ENCODE assay signal across 13 mouse cellular contexts in genomic region chr10:97582543-97583231, GRCm38 (mm10). TPM values are rescaled to one million over a fixed set of nuclear protein-coding genes. Genes with fewer than 3 reads are reported as not detected.
DNase-seq lines count a peak whose midpoint lies in the region; ATAC-seq and TF ChIP-seq lines count a peak whose summit lies in the region.
"Had no signal": no experiment of that assay in that cellular context is flagged by ENCODE, and none has a peak within 500 bp of the region (broad histone marks: within the 10 kb centered on the region; RNA-seq: fewer than 3 reads in every experiment).

No protein-coding gene starts in this region.

- no peak overlapping the region for H3K9ac ChIP-seq in forebrain, embryonic 16.5 days (replicated peaks; ENCODE audit: low read depth, low read length)
- no peak overlapping the region for H3K9ac ChIP-seq in hindbrain, embryonic 14.5 days
- H3K9ac ChIP-seq: hindbrain, embryonic 12.5 days; liver, embryonic 13.5 days had no signal

- DNase-seq in gastrocnemius, adult 2 months = no peak
- DNase-seq in gastrocnemius, postnatal 14 days = no peak
- peak; percentile 75 for DNase-seq in brain, embryonic 14.5 days (ENCODE audit: low read depth)
- DNase-seq in right cerebral cortex, adult 18-20 months = peak; percentile 18
- DNase-seq in hindbrain, embryonic 14.5 days (ENCODE audit: low spot score) = no peak
- DNase-seq: kidney, postnatal 36 days; liver, embryonic 13.5 days had no signal

- peak; percentile 81 for ATAC-seq in forebrain, embryonic 16.5 days
- no peak for ATAC-seq in hindbrain, embryonic 14.5 days (ENCODE audit: low FRiP score)
- ATAC-seq in inflammation-experienced regulatory T-cells, adult 6 months = no peak
- ATAC-seq in frontal cortex, adult (ENCODE audit: low TSS enrichment) = no peak; the same call in 1 of the 2 replicates

- no peak for TF ChIP-seq POLR2A in brain, embryonic 14.5 days (IDR thresholded peaks at IDR 0.05; ENCODE audit: borderline replicate concordance, extremely low read depth, insufficient read depth, insufficient read length, poor library complexity, severe bottlenecking)

- H3K4me1 ChIP-seq in forebrain, embryonic 16.5 days (replicated peaks; ENCODE audit: control insufficient read depth, insufficient read depth, low read length) = 0 out of 2 replicates have a peak, but pooled peaks cover 2% of the 10 kb centered on the region
- no peaks in the 10 kb centered on the region for H3K4me1 ChIP-seq in hindbrain, embryonic 14.5 days (replicated peaks; ENCODE audit: control insufficient read depth, insufficient read depth, low read length)
- H3K4me1 ChIP-seq: hindbrain, embryonic 12.5 days; liver, embryonic 13.5 days had no signal

- H3K27ac ChIP-seq in gastrocnemius, adult 2 months = peak overlapping the region; percentile 61
- 0 out of 2 replicates have a peak overlapping the region, but pooled peaks have one; percentile 4 for H3K27ac ChIP-seq in forebrain, embryonic 16.5 days (ENCODE audit: low read length)
- H3K27ac ChIP-seq in hindbrain, embryonic 14.5 days = no peak overlapping the region
- H3K27ac ChIP-seq: hindbrain, embryonic 12.5 days; liver, embryonic 13.5 days had no signal

- intact Hi-C loops in gastrocnemius, adult 2 months (cut with DNase I) = no loop called here
- intact Hi-C loops in gastrocnemius, postnatal 14 days (cut with DNase I; ENCODE audit: low total_unique reads) = no loop called here

- H3K4me2 ChIP-seq in forebrain, embryonic 16.5 days (ENCODE audit: low read length) = no peak overlapping the region
- no peak overlapping the region for H3K4me2 ChIP-seq in hindbrain, embryonic 14.5 days (replicated peaks)
- H3K4me2 ChIP-seq: hindbrain, embryonic 12.5 days; liver, embryonic 13.5 days had no signal

- H3K27me3 ChIP-seq in forebrain, embryonic 16.5 days (replicated peaks; ENCODE audit: control insufficient read depth, insufficient read depth, low read length) = no peaks in the 10 kb centered on the region
- no peaks in the 10 kb centered on the region for H3K27me3 ChIP-seq in hindbrain, embryonic 14.5 days (ENCODE audit: control insufficient read depth, insufficient read depth, low read length)
- H3K27me3 ChIP-seq: hindbrain, embryonic 12.5 days; liver, embryonic 13.5 days had no signal

- TF ChIP-seq CTCF in gastrocnemius, adult 2 months (IDR thresholded peaks at IDR 0.05) = no peak
- TF ChIP-seq CTCF in brain, embryonic 14.5 days (IDR thresholded peaks at IDR 0.05; ENCODE audit: borderline replicate concordance, extremely low read depth, insufficient read depth, insufficient read length) = no peak

- 67% methylated on average over 4 of the region's 4 CpGs for WGBS in forebrain, embryonic 16.5 days
- 82% methylated on average over 4 of the region's 4 CpGs for WGBS in hindbrain, embryonic 14.5 days

- no peak overlapping the region for H3K4me3 ChIP-seq in gastrocnemius, adult 2 months
- no peak overlapping the region for H3K4me3 ChIP-seq in forebrain, embryonic 16.5 days (replicated peaks; ENCODE audit: low read length)
- H3K4me3 ChIP-seq in hindbrain, embryonic 14.5 days (replicated peaks; ENCODE audit: low read length) = no peak overlapping the region
- H3K4me3 ChIP-seq: hindbrain, embryonic 12.5 days; liver, embryonic 13.5 days had no signal

- H3K36me3 ChIP-seq in forebrain, embryonic 16.5 days (ENCODE audit: control insufficient read depth, insufficient read depth) = no peaks in the 10 kb centered on the region
- no peaks in the 10 kb centered on the region for H3K36me3 ChIP-seq in hindbrain, embryonic 14.5 days (replicated peaks; ENCODE audit: control insufficient read depth, insufficient read depth)
- H3K36me3 ChIP-seq: hindbrain, embryonic 12.5 days; liver, embryonic 13.5 days had no signal

- H3K9me3 ChIP-seq in forebrain, embryonic 16.5 days (ENCODE audit: control insufficient read depth, low read length) = no peaks in the 10 kb centered on the region
- H3K9me3 ChIP-seq in hindbrain, embryonic 14.5 days (ENCODE audit: control insufficient read depth, low read length) = no peaks in the 10 kb centered on the region
- H3K9me3 ChIP-seq: hindbrain, embryonic 12.5 days; liver, embryonic 13.5 days had no signal

RNA-seq across cellular contexts. Expression of gene Lum, which starts 17.8 kb away (rescaled TPM):
- total RNA-seq in gastrocnemius, adult 2 months (2021) = 10 to 100 TPM in 1 of 2 experiments, 1 to 10 TPM in 1; 7.4 to 22.7 TPM
- total RNA-seq in gastrocnemius, postnatal 14 days (2021) = 10 to 100 TPM; 36.7 to 56.8 TPM
- 37.6 and 46.7 TPM in 2 replicates for polyA plus RNA-seq in brain, embryonic 14.5 days (2012; rRNA removed)
- 11.9 and 22.6 TPM in 2 replicates for polyA plus RNA-seq in forebrain, embryonic 16.5 days (2015; fragmentation: Nextera tagmentation; extraction: Ambion mirVana)
- polyA plus RNA-seq in hindbrain, embryonic 14.5 days (2014; fragmentation: Nextera tagmentation; extraction: Ambion mirVana) = 29.3 and 41.5 TPM in 2 replicates
- polyA plus RNA-seq in inflammation-experienced regulatory T-cells, adult 6 months (2017; shearing (Covaris generic)) = not detected

RNA-seq across cellular contexts. Expression of gene Kera, which starts 24.0 kb away (rescaled TPM):
- total RNA-seq in gastrocnemius, adult 2 months (2021) = 10 to 100 TPM in 1 of 2 experiments, 1 to 10 TPM in 1; 4.0 to 28.1 TPM
- total RNA-seq in gastrocnemius, postnatal 14 days (2021) = 10 to 100 TPM; 50.2 to 52.1 TPM
- polyA plus RNA-seq in brain, embryonic 14.5 days (2012; rRNA removed) = 0.78 and 0.83 TPM in 2 replicates
- 0.14 TPM in 1 of 2 replicates, not detected in the other for polyA plus RNA-seq in forebrain, embryonic 16.5 days (2015; fragmentation: Nextera tagmentation; extraction: Ambion mirVana)
- polyA plus RNA-seq in hindbrain, embryonic 14.5 days (2014; fragmentation: Nextera tagmentation; extraction: Ambion mirVana) = 0.12 TPM in 1 of 2 replicates, not detected in the other
- not detected for polyA plus RNA-seq in inflammation-experienced regulatory T-cells, adult 6 months (2017; shearing (Covaris generic))
- total RNA-seq: heart, adult 18-20 months had no signal
- polyA plus RNA-seq: neural tube, embryonic 14.5 days had no signal

Comparison
In these comparisons a context has a peak if more than half of its experiments do, and no peak if none do; other contexts are left out.
1. DNase-seq: peak in brain, embryonic 14.5 days (single experiment) and right cerebral cortex, adult 18-20 months (single experiment); none in gastrocnemius, adult 2 months (single experiment), gastrocnemius, postnatal 14 days (single experiment) and hindbrain, embryonic 14.5 days (single experiment).
2. RNA of gene Lum, which starts 17.8 kb away (polyA plus RNA-seq): 37.6 to 46.7 TPM in brain, embryonic 14.5 days, 29.3 to 41.5 TPM in hindbrain, embryonic 14.5 days and 11.9 to 22.6 TPM in forebrain, embryonic 16.5 days; not detected in inflammation-experienced regulatory T-cells, adult 6 months; every median in the first group is over 10 times any median in the second.